Comparison of ENCODE assay signal across 8 mouse cellular contexts in the genomic region with DNA sequence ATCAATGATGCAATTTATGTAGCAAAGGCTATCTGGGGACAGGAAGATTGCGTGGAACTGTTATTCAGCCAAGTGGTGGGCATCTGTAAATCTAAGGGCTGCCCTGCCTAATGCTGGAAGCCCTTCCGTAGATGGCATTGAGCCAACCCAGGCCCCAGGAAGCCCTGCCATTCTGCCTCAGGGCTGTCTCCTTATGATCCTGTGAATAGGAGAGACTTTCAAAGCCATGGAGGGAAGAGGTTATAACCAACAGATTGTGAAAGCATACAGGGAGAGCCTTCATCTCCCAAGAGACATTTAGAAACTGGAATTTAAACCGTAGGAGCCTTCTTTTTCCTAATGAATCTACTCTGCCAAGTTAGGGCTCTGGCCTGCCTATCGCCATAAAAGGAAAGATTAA. TPM values are rescaled to one million over a fixed set of nuclear protein-coding genes. Genes with fewer than 3 reads are reported as not detected.
A peak's percentile ranks its signal among the peaks of the same experiment; 100 is the strongest.
DNase-seq lines count a peak whose midpoint lies in the region; ATAC-seq lines count a peak whose summit lies in the region.

No protein-coding gene starts in this region.

- no peak for DNase-seq in forebrain, embryonic 10.5 days (ENCODE audit: extremely low spot score, low spot score)
- DNase-seq in Muller cell, postnatal 12 days (ENCODE audit: inconsistent ontology term): peak; percentile 68
- DNase-seq in heart, embryonic 10.5 days (ENCODE audit: low spot score): no peak
- DNase-seq in kidney, postnatal 10 days: peak; percentile 54
- no peak for DNase-seq in right cerebral cortex, adult 18-20 months
- no peak for DNase-seq in frontal cortex, postnatal 36 days (ENCODE audit: low spot score in 2 of 2)

- no peak overlapping the region for H3K4me3 ChIP-seq in forebrain, embryonic 13.5 days
- H3K4me3 ChIP-seq in forebrain, embryonic 10.5 days: no peak overlapping the region
- H3K4me3 ChIP-seq in heart, embryonic 10.5 days: peak overlapping the region; percentile 55
- no peak overlapping the region for H3K4me3 ChIP-seq in neural tube, embryonic 14.5 days (ENCODE audit: low read depth, low read length)

- H3K27ac ChIP-seq in forebrain, embryonic 13.5 days: no peak overlapping the region
- no peak overlapping the region for H3K27ac ChIP-seq in forebrain, embryonic 10.5 days
- peak overlapping the region; percentile 92 for H3K27ac ChIP-seq in heart, embryonic 10.5 days
- H3K27ac ChIP-seq in neural tube, embryonic 14.5 days (ENCODE audit: low read depth, low read length): no peak overlapping the region

- H3K36me3 ChIP-seq in forebrain, embryonic 13.5 days (ENCODE audit: poor library complexity, severe bottlenecking): no peaks in the 10 kb centered on the region
- H3K36me3 ChIP-seq in forebrain, embryonic 10.5 days (replicated peaks): no peaks in the 10 kb centered on the region
- H3K36me3 ChIP-seq in heart, embryonic 10.5 days: no peaks in the 10 kb centered on the region
- H3K36me3 ChIP-seq in neural tube, embryonic 14.5 days (ENCODE audit: control insufficient read depth, insufficient read depth, low read length): no peaks in the 10 kb centered on the region

- H3K9me3 ChIP-seq in forebrain, embryonic 13.5 days (replicated peaks): no peaks in the 10 kb centered on the region
- no peaks in the 10 kb centered on the region for H3K9me3 ChIP-seq in forebrain, embryonic 10.5 days
- no peaks in the 10 kb centered on the region for H3K9me3 ChIP-seq in heart, embryonic 10.5 days
- H3K9me3 ChIP-seq in neural tube, embryonic 14.5 days (ENCODE audit: control insufficient read depth, low read length): no peaks in the 10 kb centered on the region

- no peak overlapping the region for H3K4me2 ChIP-seq in forebrain, embryonic 13.5 days
- H3K4me2 ChIP-seq in neural tube, embryonic 14.5 days (ENCODE audit: low read depth, low read length): no peak overlapping the region

- ATAC-seq in forebrain, embryonic 13.5 days: peak; percentile 53; the same call in 1 of the 2 replicates
- peak; percentile 71 for ATAC-seq in neural tube, embryonic 14.5 days (ENCODE audit: low read depth)

- no peak overlapping the region for H3K9ac ChIP-seq in forebrain, embryonic 13.5 days
- no peak overlapping the region for H3K9ac ChIP-seq in neural tube, embryonic 14.5 days (replicated peaks; ENCODE audit: low read depth, low read length)

- 44% methylated on average over 4 of the region's 4 CpGs for WGBS in forebrain, embryonic 13.5 days
- 83% methylated on average over 4 of the region's 4 CpGs for WGBS in forebrain, embryonic 10.5 days
- 62% methylated on average over 4 of the region's 4 CpGs for WGBS in heart, embryonic 10.5 days
- 34% methylated on average over 4 of the region's 4 CpGs for WGBS in neural tube, embryonic 14.5 days

- H3K4me1 ChIP-seq in forebrain, embryonic 13.5 days: peaks cover 23% of the 10 kb centered on the region
- H3K4me1 ChIP-seq in forebrain, embryonic 10.5 days: peaks cover 12% of the 10 kb centered on the region
- peaks cover 22% of the 10 kb centered on the region for H3K4me1 ChIP-seq in heart, embryonic 10.5 days
- no peaks in the 10 kb centered on the region for H3K4me1 ChIP-seq in neural tube, embryonic 14.5 days (ENCODE audit: control insufficient read depth, insufficient read depth, low read length)

- no peaks in the 10 kb centered on the region for H3K27me3 ChIP-seq in forebrain, embryonic 13.5 days
- H3K27me3 ChIP-seq in forebrain, embryonic 10.5 days (ENCODE audit: poor library complexity, severe bottlenecking): no peaks in the 10 kb centered on the region
- no peaks in the 10 kb centered on the region for H3K27me3 ChIP-seq in heart, embryonic 10.5 days (ENCODE audit: insufficient read depth, poor library complexity, severe bottlenecking)
- H3K27me3 ChIP-seq in neural tube, embryonic 14.5 days (ENCODE audit: control insufficient read depth, insufficient read depth, low read length): no peaks in the 10 kb centered on the region

RNA-seq across cellular contexts. Expression of a gene that starts 1.7 kb away (rescaled TPM):
- 1.5 and 2.1 TPM in 2 replicates for polyA plus RNA-seq in forebrain, embryonic 13.5 days (2015; fragmentation: Nextera tagmentation; extraction: Ambion mirVana)
- 1.9 and 2.1 TPM in 2 replicates for polyA plus RNA-seq in forebrain, embryonic 10.5 days (2016; fragmentation: Nextera tagmentation; extraction: Ambion mirVana)
- polyA plus RNA-seq in heart, embryonic 10.5 days (2016; fragmentation: Nextera tagmentation; extraction: Ambion mirVana): 53.5 and 88.3 TPM in 2 replicates
- polyA plus RNA-seq in neural tube, embryonic 14.5 days (2014; fragmentation: Nextera tagmentation; extraction: Ambion mirVana): 9.4 and 12.0 TPM in 2 replicates

Comparison
In these comparisons a context has a peak if more than half of its experiments do, and no peak if none do; other contexts are left out.
1. DNase-seq: peak in Muller cell, postnatal 12 days (single experiment) and kidney, postnatal 10 days (single experiment); none in forebrain, embryonic 10.5 days (single experiment), heart, embryonic 10.5 days (single experiment), right cerebral cortex, adult 18-20 months (single experiment) and frontal cortex, postnatal 36 days (0 of 2).